Mouse (Mus musculus) testis, adult 2 months (tissue): ENCODE data around the gene Agpat2.

Experiments used
- CTCF ChIP-seq: fragments of 200-500 bp; IDR thresholded peaks from 2 replicates; pipeline ENCODE4 v1.5.1; 2012; ENCODE audit warnings: low read depth, mild to moderate bottlenecking, inconsistent platforms, low read length, moderate library complexity; ENCODE audit not compliant: control insufficient read depth, insufficient read depth, insufficient replicate concordance
- POLR2A ChIP-seq: fragments of 200-500 bp; IDR thresholded peaks from 2 replicates; pipeline ENCODE4 v1.6.1; 2012; ENCODE audit warnings: low read depth, mild to moderate bottlenecking, inconsistent platforms, low read length, moderate library complexity; ENCODE audit not compliant: control insufficient read depth

DNA sequence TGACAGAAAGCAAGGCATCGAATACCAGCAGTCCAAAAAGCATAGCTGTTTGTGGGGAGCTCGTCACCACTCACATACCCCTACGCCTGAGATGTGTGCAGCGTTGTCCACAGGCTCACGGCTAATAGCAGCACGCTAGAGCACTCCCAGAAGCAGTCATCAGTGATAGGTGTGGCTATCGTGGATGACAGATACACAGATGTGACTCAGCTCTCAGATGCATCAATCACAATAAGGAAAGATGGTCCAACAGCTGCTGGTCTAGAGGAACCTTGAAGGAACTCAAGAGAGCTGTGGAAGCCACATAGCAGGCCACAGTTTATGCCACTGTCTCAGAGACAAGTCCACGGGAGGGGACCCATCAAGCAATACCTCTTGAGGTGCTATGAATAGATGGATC is 60.4 kb downstream of the Agpat2 start:
- TF ChIP-seq CTCF (no peak), POLR2A (no peak)
